Mouse (Mus musculus) liver, embryonic 16.5 days (tissue): ENCODE measurements around the gene Myo16. TPM values are rescaled to one million over a fixed set of nuclear protein-coding genes. Genes with fewer than 3 reads are reported as not detected.

Experiments
- ATAC-seq: fragments of 200-750 bp; cut with Nextera tagmentation; 2 replicates; pipeline ENCODE4 v1.8.0; 2017; ENCODE audit warnings: low read depth, mild to moderate bottlenecking, moderate number of reproducible peaks, moderate library complexity
- H3K27ac ChIP-seq: fragments of 300-500 bp; sonication (generic); 2 replicates; pipeline ENCODE4 v1.5.1; 2014; ENCODE audit warnings: mild to moderate bottlenecking, low read length
- H3K27me3 ChIP-seq: fragments of 300-500 bp; sonication (generic); 2 replicates; pipeline ENCODE4 v1.6.1; 2014; ENCODE audit warnings: low read depth, low read length, mixed read lengths; ENCODE audit not compliant: control insufficient read depth, insufficient read depth
- H3K36me3 ChIP-seq: fragments of 300-500 bp; sonication (generic); 2 replicates; pipeline ENCODE4 v1.6.1; 2014; ENCODE audit warnings: mild to moderate bottlenecking; ENCODE audit not compliant: control insufficient read depth, insufficient read depth
- H3K4me1 ChIP-seq: fragments of 300-500 bp; sonication (generic); 2 replicates; pipeline ENCODE4 v1.6.1; 2014; ENCODE audit warnings: low read depth, low read length, mixed read lengths; ENCODE audit not compliant: control insufficient read depth
- H3K4me2 ChIP-seq: fragments of 300-500 bp; sonication (generic); 2 replicates; pipeline ENCODE4 v1.6.1; 2014; ENCODE audit warnings: low read depth, low read length, mixed read lengths
- H3K4me3 ChIP-seq: fragments of 300-500 bp; sonication (generic); 2 replicates; pipeline ENCODE4 v1.5.1; 2014; ENCODE audit warnings: low read depth, mild to moderate bottlenecking, low read length
- H3K9ac ChIP-seq: fragments of 300-500 bp; sonication (generic); 2 replicates; pipeline ENCODE4 v1.6.1; 2014; ENCODE audit warnings: low read depth, low read length
- H3K9me3 ChIP-seq: fragments of 300-500 bp; sonication (generic); replicated peaks from 2 replicates; pipeline ENCODE4 v1.6.1; 2016; ENCODE audit warnings: low read length; ENCODE audit not compliant: control insufficient read depth
- WGBS: fragments of 180-500 bp; shearing (Covaris S2); extraction: QIAGEN DNeasy Blood & Tissue Kit; methylation state at CpG from one replicate; pipeline ENCODE4 v1.1.7; 2014; ENCODE audit not compliant: insufficient replicate concordance; 5-methylcytosine and 5-hydroxymethylcytosine counted together
- polyA plus RNA-seq: library from polyadenylated mRNA; unstranded; fragments of >200 nt; fragmentation: Nextera tagmentation; extraction: Ambion mirVana; gene quantifications from 2 replicates; pipeline ENCODE4 v1.2.1, GENCODE M21; 2015

Gene Myo16
- polyA plus RNA-seq, 1 experiment from 2014 or later, result 0.02 TPM

GRCm38 (mm10) chr8:10479059-10479458 is 325.3 kb downstream of the Myo16 start:
- no peaks in the 10 kb centered on the region for H3K36me3 ChIP-seq
- no peaks in the 10 kb centered on the region for H3K27me3 ChIP-seq
- H3K4me2 ChIP-seq, result no peak overlapping the region
- no peak overlapping the region for H3K27ac ChIP-seq
- WGBS, result 63% methylated on average over 10 of the region's 10 CpGs
- H3K4me3 ChIP-seq, result no peak overlapping the region
- ATAC-seq, result no peak
- no peak overlapping the region for H3K9ac ChIP-seq
- H3K9me3 ChIP-seq, result no peaks in the 10 kb centered on the region
- H3K4me1 ChIP-seq, result no peaks in the 10 kb centered on the region

- H3K9me3 ChIP-seq, result no peaks in the 10 kb centered on the region
- H3K4me2 ChIP-seq, result no peak overlapping the region
- H3K27me3 ChIP-seq, result no peaks in the 10 kb centered on the region
- H3K4me1 ChIP-seq, result no peaks in the 10 kb centered on the region
- no peaks in the 10 kb centered on the region for H3K36me3 ChIP-seq
- WGBS, result 38% methylated on average over 8 of the region's 8 CpGs
- H3K9ac ChIP-seq, result no peak overlapping the region
- ATAC-seq, result no peak
- H3K27ac ChIP-seq, result no peak overlapping the region
- H3K4me3 ChIP-seq, result no peak overlapping the region
Observed at GRCm38 (mm10) chr8:10480850-10481249, 327.1 kb downstream of the Myo16 start.

GRCm38 (mm10) chr8:10482064-10482463 is 328.4 kb downstream of the Myo16 start:
- Histone ChIP-seq H3K27ac (no peak overlapping the region), H3K36me3 (no peaks in the 10 kb centered on the region), H3K4me3 (no peak overlapping the region), H3K27me3 (no peaks in the 10 kb centered on the region), H3K4me1 (no peaks in the 10 kb centered on the region), H3K4me2 (no peak overlapping the region), H3K9me3 (no peaks in the 10 kb centered on the region), H3K9ac (no peak overlapping the region)
- ATAC-seq, result no peak
- 48% methylated on average over 5 of the region's 5 CpGs for WGBS

GRCm38 (mm10) chr8:10482880-10483279 is 329.2 kb downstream of the Myo16 start:
- no peak overlapping the region for H3K4me3 ChIP-seq
- H3K27me3 ChIP-seq, result no peaks in the 10 kb centered on the region
- no peaks in the 10 kb centered on the region for H3K36me3 ChIP-seq
- 40% methylated on average over 1 of the region's 1 CpGs for WGBS
- no peaks in the 10 kb centered on the region for H3K9me3 ChIP-seq
- no peaks in the 10 kb centered on the region for H3K4me1 ChIP-seq
- no peak overlapping the region for H3K4me2 ChIP-seq
- H3K27ac ChIP-seq, result no peak overlapping the region
- no peak for ATAC-seq
- no peak overlapping the region for H3K9ac ChIP-seq

GRCm38 (mm10) chr8:10483841-10484240 is 330.1 kb downstream of the Myo16 start:
- 28% methylated on average over 5 of the region's 5 CpGs for WGBS
- Histone ChIP-seq H3K4me1 (no peaks in the 10 kb centered on the region), H3K36me3 (no peaks in the 10 kb centered on the region), H3K4me3 (no peak overlapping the region), H3K9me3 (no peaks in the 10 kb centered on the region), H3K4me2 (no peak overlapping the region), H3K27ac (no peak overlapping the region), H3K9ac (no peak overlapping the region), H3K27me3 (no peaks in the 10 kb centered on the region)
- ATAC-seq, result no peak

GRCm38 (mm10) chr8:10489738-10490419 is 336.2 kb downstream of the Myo16 start:
- Histone ChIP-seq H3K4me1 (no peaks in the 10 kb centered on the region), H3K9me3 (no peaks in the 10 kb centered on the region), H3K9ac (no peak overlapping the region), H3K4me3 (no peak overlapping the region), H3K36me3 (no peaks in the 10 kb centered on the region), H3K4me2 (no peak overlapping the region), H3K27me3 (no peaks in the 10 kb centered on the region), H3K27ac (no peak overlapping the region)
- WGBS, result 72% methylated on average over 10 of the region's 10 CpGs
- no peak for ATAC-seq

- Histone ChIP-seq H3K9me3 (no peaks in the 10 kb centered on the region), H3K27me3 (no peaks in the 10 kb centered on the region), H3K4me2 (no peak overlapping the region), H3K27ac (no peak overlapping the region), H3K36me3 (no peaks in the 10 kb centered on the region), H3K4me3 (no peak overlapping the region), H3K9ac (no peak overlapping the region), H3K4me1 (no peaks in the 10 kb centered on the region)
- WGBS, result 73% methylated on average over 2 of the region's 2 CpGs
- ATAC-seq, result no peak
Observed at GRCm38 (mm10) chr8:10490420-10490784, 336.7 kb downstream of the Myo16 start.

GRCm38 (mm10) chr8:10490874-10491273 is 337.2 kb downstream of the Myo16 start:
- no peaks in the 10 kb centered on the region for H3K4me1 ChIP-seq
- WGBS, result 62% methylated on average over 6 of the region's 6 CpGs
- ATAC-seq, result no peak

GRCm38 (mm10) chr8:10499846-10500245 is 346.1 kb downstream of the Myo16 start:
- no peaks in the 10 kb centered on the region for H3K9me3 ChIP-seq
- H3K4me2 ChIP-seq, result no peak overlapping the region
- no peak overlapping the region for H3K9ac ChIP-seq
- WGBS, result 31% methylated on average over 8 of the region's 8 CpGs
- ATAC-seq, result no peak
- H3K4me3 ChIP-seq, result no peak overlapping the region
- H3K4me1 ChIP-seq, result no peaks in the 10 kb centered on the region
- no peaks in the 10 kb centered on the region for H3K36me3 ChIP-seq
- H3K27ac ChIP-seq, result no peak overlapping the region
- no peaks in the 10 kb centered on the region for H3K27me3 ChIP-seq

More at GRCm38 (mm10) chr8:10490874-10491273, 337.2 kb downstream of the Myo16 start:
- Histone ChIP-seq H3K4me2 (no peak overlapping the region), H3K36me3 (no peaks in the 10 kb centered on the region), H3K4me3 (no peak overlapping the region), H3K9me3 (no peaks in the 10 kb centered on the region), H3K27me3 (no peaks in the 10 kb centered on the region), H3K27ac (no peak overlapping the region), H3K9ac (no peak overlapping the region)
